Mouse (Mus musculus): ENCODE data around the gene Mybpc1. TPM values are rescaled to one million over a fixed set of nuclear protein-coding genes. Genes with fewer than 3 reads are reported as not detected.

The Mybpc1 gene
- polyA plus RNA-seq, 1 experiment from 2014 or later: 92.0 TPM

- Histone ChIP-seq H3K36me3 (ENCODE audit: control insufficient read depth, insufficient read depth, low read length) (no peaks in the 10 kb centered on the region), H3K27ac (ENCODE audit: low read length) (peak within 1 kb of the TSS; percentile 70), H3K9me3 (replicated peaks; ENCODE audit: control insufficient read depth, low read length) (no peaks in the 10 kb centered on the region), H3K27me3 (ENCODE audit: control insufficient read depth, insufficient read depth, low read length) (no peaks in the 10 kb centered on the region), H3K4me3 (replicated peaks; ENCODE audit: low read length) (peak within 1 kb of the TSS; percentile 85), H3K9ac (ENCODE audit: low read length) (peak within 1 kb of the TSS; percentile 93), H3K4me1 (ENCODE audit: control insufficient read depth, insufficient read depth, low read length) (peaks cover 21% of the 10 kb centered on the region), H3K4me2 (ENCODE audit: low read depth, low read length) (peak within 1 kb of the TSS; percentile 92)
- peak; percentile 95 for ATAC-seq (ENCODE audit: insufficient read depth, low FRiP score)
- under 1% methylated on average over 63 of the region's 80 CpGs for WGBS
Observed at GRCm38 (mm10) chr10:88503421-88504314, 101.3 kb downstream of the Mybpc1 start, which contains the start of gene Chpt1. Gene Chpt1 (minus strand): TSS chr10:88504073.

- H3K4me2 ChIP-seq (ENCODE audit: low read depth, low read length): peak overlapping the region; percentile 92
- no peaks in the 10 kb centered on the region for H3K36me3 ChIP-seq (ENCODE audit: control insufficient read depth, insufficient read depth, low read length)
- H3K4me1 ChIP-seq (ENCODE audit: control insufficient read depth, insufficient read depth, low read length): peaks cover 21% of the 10 kb centered on the region
- no peaks in the 10 kb centered on the region for H3K27me3 ChIP-seq (ENCODE audit: control insufficient read depth, insufficient read depth, low read length)
- H3K4me3 ChIP-seq (replicated peaks; ENCODE audit: low read length): peak overlapping the region; percentile 85
- no peaks in the 10 kb centered on the region for H3K9me3 ChIP-seq (replicated peaks; ENCODE audit: control insufficient read depth, low read length)
- peak overlapping the region; percentile 52 for H3K27ac ChIP-seq (ENCODE audit: low read length)
- 30% methylated on average over 4 of the region's 4 CpGs for WGBS
- ATAC-seq (ENCODE audit: insufficient read depth, low FRiP score): no peak
- H3K9ac ChIP-seq (ENCODE audit: low read length): peak overlapping the region; percentile 93
Observed at GRCm38 (mm10) chr10:88502919-88503318, 102.0 kb downstream of the Mybpc1 start.

GRCm38 (mm10) chr10:88501886-88502765 lies 102.8 kb downstream of the Mybpc1 start:
- no peak for ATAC-seq (ENCODE audit: insufficient read depth, low FRiP score)
- no peaks in the 10 kb centered on the region for H3K27me3 ChIP-seq (ENCODE audit: control insufficient read depth, insufficient read depth, low read length)
- no peaks in the 10 kb centered on the region for H3K36me3 ChIP-seq (ENCODE audit: control insufficient read depth, insufficient read depth, low read length)
- H3K4me2 ChIP-seq (ENCODE audit: low read depth, low read length): peak overlapping the region; percentile 21; the same call in 1 of the 2 replicates
- H3K9ac ChIP-seq (ENCODE audit: low read length): no peak overlapping the region
- H3K9me3 ChIP-seq (replicated peaks; ENCODE audit: control insufficient read depth, low read length): no peaks in the 10 kb centered on the region
- 0 out of 2 replicates have a peak overlapping the region, but pooled peaks have one; percentile 1 for H3K4me3 ChIP-seq (replicated peaks; ENCODE audit: low read length)
- H3K4me1 ChIP-seq (ENCODE audit: control insufficient read depth, insufficient read depth, low read length): peaks cover 21% of the 10 kb centered on the region
- no peak overlapping the region for H3K27ac ChIP-seq (ENCODE audit: low read length)
- WGBS: 73% methylated on average over 13 of the region's 13 CpGs

GRCm38 (mm10) chr10:88501370-88501769 lies 103.6 kb downstream of the Mybpc1 start:
- peaks cover 21% of the 10 kb centered on the region for H3K4me1 ChIP-seq (ENCODE audit: control insufficient read depth, insufficient read depth, low read length)
- no peak overlapping the region for H3K4me3 ChIP-seq (replicated peaks; ENCODE audit: low read length)
- no peak overlapping the region for H3K9ac ChIP-seq (ENCODE audit: low read length)
- 49% methylated on average over 10 of the region's 10 CpGs for WGBS
- no peak overlapping the region for H3K4me2 ChIP-seq (ENCODE audit: low read depth, low read length)
- H3K27ac ChIP-seq (ENCODE audit: low read length): no peak overlapping the region
- H3K27me3 ChIP-seq (ENCODE audit: control insufficient read depth, insufficient read depth, low read length): no peaks in the 10 kb centered on the region
- no peaks in the 10 kb centered on the region for H3K9me3 ChIP-seq (replicated peaks; ENCODE audit: control insufficient read depth, low read length)
- H3K36me3 ChIP-seq (ENCODE audit: control insufficient read depth, insufficient read depth, low read length): no peaks in the 10 kb centered on the region
- no peak for ATAC-seq (ENCODE audit: insufficient read depth, low FRiP score)

- no peak overlapping the region for H3K27ac ChIP-seq (ENCODE audit: low read length)
- no peak overlapping the region for H3K4me3 ChIP-seq (replicated peaks; ENCODE audit: low read length)
- H3K4me2 ChIP-seq (ENCODE audit: low read depth, low read length): no peak overlapping the region
- H3K36me3 ChIP-seq (ENCODE audit: control insufficient read depth, insufficient read depth, low read length): no peaks in the 10 kb centered on the region
- 53% methylated on average over 5 of the region's 5 CpGs for WGBS
- no peak for ATAC-seq (ENCODE audit: insufficient read depth, low FRiP score)
- no peak overlapping the region for H3K9ac ChIP-seq (ENCODE audit: low read length)
- no peaks in the 10 kb centered on the region for H3K27me3 ChIP-seq (ENCODE audit: control insufficient read depth, insufficient read depth, low read length)
- H3K9me3 ChIP-seq (replicated peaks; ENCODE audit: control insufficient read depth, low read length): no peaks in the 10 kb centered on the region
- peaks cover 17% of the 10 kb centered on the region for H3K4me1 ChIP-seq (ENCODE audit: control insufficient read depth, insufficient read depth, low read length)
Observed at GRCm38 (mm10) chr10:88499993-88500392, 105.0 kb downstream of the Mybpc1 start.

- Histone ChIP-seq H3K27me3 (ENCODE audit: control insufficient read depth, insufficient read depth, low read length) (no peaks in the 10 kb centered on the region), H3K4me2 (ENCODE audit: low read depth, low read length) (no peak overlapping the region), H3K36me3 (ENCODE audit: control insufficient read depth, insufficient read depth, low read length) (no peaks in the 10 kb centered on the region), H3K9me3 (replicated peaks; ENCODE audit: control insufficient read depth, low read length) (no peaks in the 10 kb centered on the region), H3K9ac (ENCODE audit: low read length) (no peak overlapping the region), H3K4me1 (ENCODE audit: control insufficient read depth, insufficient read depth, low read length) (0 out of 2 replicates have a peak, but pooled peaks cover 3% of the 10 kb centered on the region), H3K4me3 (replicated peaks; ENCODE audit: low read length) (no peak overlapping the region), H3K27ac (ENCODE audit: low read length) (no peak overlapping the region)
- ATAC-seq (ENCODE audit: insufficient read depth, low FRiP score): no peak
- 57% methylated on average over 11 of the region's 11 CpGs for WGBS
Observed at GRCm38 (mm10) chr10:88496864-88497564, 107.9 kb downstream of the Mybpc1 start.

- Histone ChIP-seq H3K9me3 (replicated peaks; ENCODE audit: control insufficient read depth, low read length) (no peaks in the 10 kb centered on the region), H3K27me3 (ENCODE audit: control insufficient read depth, insufficient read depth, low read length) (no peaks in the 10 kb centered on the region), H3K4me1 (ENCODE audit: control insufficient read depth, insufficient read depth, low read length) (no peaks in the 10 kb centered on the region), H3K4me3 (replicated peaks; ENCODE audit: low read length) (no peak overlapping the region), H3K36me3 (ENCODE audit: control insufficient read depth, insufficient read depth, low read length) (no peaks in the 10 kb centered on the region), H3K4me2 (ENCODE audit: low read depth, low read length) (no peak overlapping the region), H3K9ac (ENCODE audit: low read length) (no peak overlapping the region), H3K27ac (ENCODE audit: low read length) (no peak overlapping the region)
- 76% methylated on average over 4 of the region's 4 CpGs for WGBS
- ATAC-seq (ENCODE audit: insufficient read depth, low FRiP score): no peak
Observed at GRCm38 (mm10) chr10:88494959-88495587, 109.9 kb downstream of the Mybpc1 start.

GRCm38 (mm10) chr10:88492658-88493057 lies 112.3 kb downstream of the Mybpc1 start:
- H3K9me3 ChIP-seq (replicated peaks; ENCODE audit: control insufficient read depth, low read length): no peaks in the 10 kb centered on the region
- H3K27me3 ChIP-seq (ENCODE audit: control insufficient read depth, insufficient read depth, low read length): no peaks in the 10 kb centered on the region
- no peaks in the 10 kb centered on the region for H3K4me1 ChIP-seq (ENCODE audit: control insufficient read depth, insufficient read depth, low read length)
- no peak overlapping the region for H3K4me3 ChIP-seq (replicated peaks; ENCODE audit: low read length)
- no peak overlapping the region for H3K27ac ChIP-seq (ENCODE audit: low read length)
- no peaks in the 10 kb centered on the region for H3K36me3 ChIP-seq (ENCODE audit: control insufficient read depth, insufficient read depth, low read length)
- WGBS: 81% methylated on average over 8 of the region's 8 CpGs
- ATAC-seq (ENCODE audit: insufficient read depth, low FRiP score): no peak
- H3K9ac ChIP-seq (ENCODE audit: low read length): no peak overlapping the region
- H3K4me2 ChIP-seq (ENCODE audit: low read depth, low read length): no peak overlapping the region
